Mouse (Mus musculus) heart, embryonic 14.5 days (tissue): ENCODE data around the gene Gsap. TPM values are rescaled to one million over a fixed set of nuclear protein-coding genes. Genes with fewer than 3 reads are reported as not detected.

ENCODE experiments used
- ATAC-seq: fragments of 200-750 bp; cut with Nextera tagmentation; 2 replicates; pipeline ENCODE4 v1.8.0; 2017; ENCODE audit warnings: low read depth, moderate TSS enrichment; ENCODE audit not compliant: insufficient number of reproducible peaks, insufficient read depth, low FRiP score
- H3K27ac ChIP-seq, 2 experiments: fragments of 200-500 bp in 1 of 2; fragments of 300-500 bp in 1 of 2; sonication (generic) in 1 of 2; replicated peaks in 1 of 2; 2 replicates each; pipeline ENCODE4 v1.5.1; 2012 to 2014; ENCODE audit warnings: low read depth in 2 of 2, low read length in 2 of 2, control low read depth in 1 of 2, mild to moderate bottlenecking in 1 of 2, mixed read lengths in 1 of 2; ENCODE audit not compliant: control insufficient read depth in 1 of 2, insufficient read depth in 1 of 2
- H3K27me3 ChIP-seq: fragments of 300-500 bp; sonication (generic); 2 replicates; pipeline ENCODE4 v1.6.1; 2014; ENCODE audit warnings: mild to moderate bottlenecking, low read length, control low read depth; ENCODE audit not compliant: control insufficient read depth, insufficient read depth
- H3K36me3 ChIP-seq: fragments of 300-500 bp; sonication (generic); 2 replicates; pipeline ENCODE4 v1.6.1; 2014; ENCODE audit warnings: mild to moderate bottlenecking, control low read depth, low read length, mixed read lengths; ENCODE audit not compliant: control insufficient read depth, insufficient read depth
- H3K4me1 ChIP-seq, 2 experiments: fragments of 200-500 bp in 1 of 2; fragments of 300-500 bp in 1 of 2; sonication (generic) in 1 of 2; 2 replicates each; pipeline ENCODE4 v1.6.1; 2012 to 2014; ENCODE audit warnings: low read length in 2 of 2, control low read depth in 1 of 2, mixed read lengths in 1 of 2; ENCODE audit not compliant: control insufficient read depth in 2 of 2, insufficient read depth in 2 of 2
- H3K4me2 ChIP-seq: fragments of 300-500 bp; sonication (generic); 2 replicates; pipeline ENCODE4 v1.6.1; 2014; ENCODE audit warnings: mild to moderate bottlenecking, low read length
- H3K4me3 ChIP-seq, 2 experiments: fragments of 200-500 bp in 1 of 2; fragments of 300-500 bp in 1 of 2; sonication (generic) in 1 of 2; 2 replicates each; pipeline ENCODE4 v1.5.1; 2012 to 2014; ENCODE audit warnings: low read length in 2 of 2, mild to moderate bottlenecking in 2 of 2, control low read depth in 1 of 2, low read depth in 1 of 2, moderate library complexity in 1 of 2; ENCODE audit not compliant: control insufficient read depth in 1 of 2, insufficient read depth in 1 of 2
- H3K9ac ChIP-seq: fragments of 300-500 bp; sonication (generic); 2 replicates; pipeline ENCODE4 v1.6.1; 2014; ENCODE audit warnings: mild to moderate bottlenecking, low read length
- H3K9me3 ChIP-seq: fragments of 300-500 bp; sonication (generic); 2 replicates; pipeline ENCODE4 v1.6.1; 2016; ENCODE audit warnings: low read length, control low read depth; ENCODE audit not compliant: control insufficient read depth
- WGBS: fragments of 180-500 bp; shearing (Covaris S2); extraction: QIAGEN DNeasy Blood & Tissue Kit; methylation state at CpG from one replicate; pipeline ENCODE4 v1.1.7; 2014; 5-methylcytosine and 5-hydroxymethylcytosine counted together
- polyA plus RNA-seq: library from polyadenylated mRNA; unstranded; fragments of >200 nt; fragmentation: Nextera tagmentation; extraction: Ambion mirVana; gene quantifications from 2 replicates; pipeline ENCODE4 v1.2.1, GENCODE M21; 2014

The Gsap gene
- polyA plus RNA-seq, 1 experiment from 2014 or later = 2.3 TPM

DNA sequence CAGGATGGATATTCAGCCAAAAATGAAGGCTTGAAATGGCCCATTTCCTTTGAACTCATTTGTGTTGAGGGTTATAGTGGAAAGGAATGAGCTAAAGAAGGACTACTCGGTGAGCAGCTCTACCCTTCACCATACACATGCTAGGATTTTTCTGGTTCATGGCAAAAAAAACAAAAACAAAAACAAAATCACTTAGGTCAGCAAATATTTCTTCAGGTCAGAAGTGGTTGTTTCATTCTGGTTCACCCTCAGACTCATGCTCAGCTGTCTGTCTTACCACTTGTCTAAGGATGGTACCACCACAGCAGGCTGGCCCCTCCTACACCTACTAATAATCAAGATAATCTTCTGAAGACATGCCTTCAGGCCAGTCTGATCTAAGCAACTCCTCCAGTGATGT lies 16.2 kb upstream of the Gsap start:
- no peaks in the 10 kb centered on the region for H3K36me3 ChIP-seq
- H3K27ac ChIP-seq = peak overlapping the region; percentile 22 to 24; a peak in 1 of 4 replicates
- no peaks in the 10 kb centered on the region for H3K9me3 ChIP-seq
- ATAC-seq = no peak
- H3K4me1 ChIP-seq = no peaks in the 10 kb centered on the region
- 80% methylated on average over 1 of the region's 1 CpGs for WGBS
- H3K4me2 ChIP-seq = no peak overlapping the region
- H3K4me3 ChIP-seq = no peak overlapping the region
- no peaks in the 10 kb centered on the region for H3K27me3 ChIP-seq
- no peak overlapping the region for H3K9ac ChIP-seq

DNA sequence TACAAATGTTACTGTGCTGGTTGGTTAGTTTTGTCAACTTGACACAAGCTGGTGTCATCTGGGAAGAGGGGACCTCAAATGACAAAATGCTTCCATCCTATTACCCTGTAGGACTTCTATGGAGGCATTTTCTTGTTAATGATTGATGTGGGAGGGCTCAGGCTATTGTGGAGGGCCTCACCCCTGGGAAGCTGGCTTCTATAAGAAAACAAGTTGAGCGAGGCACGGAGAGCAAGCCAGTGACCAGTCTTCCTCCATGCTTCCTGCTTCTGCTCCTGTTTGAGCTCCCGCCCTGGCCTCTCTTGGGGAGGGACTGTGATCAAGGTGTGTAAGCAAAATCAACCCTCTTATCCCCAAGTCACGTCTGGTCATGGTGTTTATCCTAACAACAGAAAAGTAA lies 15.6 kb upstream of the Gsap start:
- Histone ChIP-seq H3K4me2 (no peak overlapping the region), H3K27me3 (no peaks in the 10 kb centered on the region), H3K27ac (peak overlapping the region; percentile 22 to 24; a peak in 3 of 4 replicates), H3K36me3 (no peaks in the 10 kb centered on the region), H3K9ac (no peak overlapping the region), H3K9me3 (no peaks in the 10 kb centered on the region), H3K4me3 (no peak overlapping the region), H3K4me1 (no peaks in the 10 kb centered on the region)
- 46% methylated on average over 4 of the region's 4 CpGs for WGBS
- ATAC-seq = no peak

DNA sequence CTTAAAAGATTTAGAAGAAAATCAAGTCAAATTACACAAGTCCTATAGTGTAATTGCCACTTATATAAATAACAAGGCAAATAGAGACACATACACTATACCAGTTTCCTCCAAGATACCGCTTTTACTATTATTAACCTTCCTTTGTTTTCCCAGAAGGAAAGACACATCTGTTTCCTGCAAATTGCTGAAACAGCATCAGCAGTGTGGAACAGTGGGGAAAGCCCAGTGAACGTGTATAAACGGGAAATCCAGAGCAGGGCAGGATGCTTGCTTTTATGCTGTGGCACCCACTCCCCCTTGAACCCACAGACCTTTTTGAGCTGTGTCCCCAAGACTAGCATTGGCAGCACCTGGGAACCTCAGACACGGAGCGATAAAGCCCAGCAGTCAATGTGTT lies 15.2 kb upstream of the Gsap start:
- 52% methylated on average over 5 of the region's 5 CpGs for WGBS
- ATAC-seq = no peak
- Histone ChIP-seq H3K27me3 (no peaks in the 10 kb centered on the region), H3K27ac (peak overlapping the region; percentile 48 to 59; a peak in 2 of 4 replicates), H3K9ac (no peak overlapping the region), H3K36me3 (no peaks in the 10 kb centered on the region), H3K4me1 (no peaks in the 10 kb centered on the region), H3K9me3 (no peaks in the 10 kb centered on the region), H3K4me2 (no peak overlapping the region), H3K4me3 (no peak overlapping the region)

DNA sequence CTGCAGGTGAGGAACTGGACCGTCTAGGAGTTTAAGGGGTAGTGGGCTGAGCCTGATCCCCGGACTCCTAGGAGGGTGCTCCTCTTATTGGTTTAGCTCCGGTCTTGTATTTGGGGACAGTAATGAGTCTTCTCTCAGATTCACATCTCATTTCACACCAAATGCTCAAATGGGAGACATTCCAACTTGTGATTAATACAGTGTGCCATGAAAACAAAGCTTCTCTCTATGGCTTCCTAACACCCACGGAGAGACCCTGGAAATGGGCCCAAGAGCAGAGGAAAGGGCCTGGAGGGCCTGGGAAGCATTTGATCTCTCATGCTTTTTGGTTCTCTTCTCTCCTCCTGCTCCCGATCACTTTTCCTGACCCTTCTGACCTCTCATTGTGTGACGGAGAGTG lies 14.7 kb upstream of the Gsap start:
- H3K9me3 ChIP-seq = no peaks in the 10 kb centered on the region
- H3K4me2 ChIP-seq = no peak overlapping the region
- no peaks in the 10 kb centered on the region for H3K4me1 ChIP-seq
- no peak for ATAC-seq
- H3K36me3 ChIP-seq = no peaks in the 10 kb centered on the region
- 67% methylated on average over 6 of the region's 6 CpGs for WGBS
- H3K27ac ChIP-seq = peak overlapping the region; percentile 48 to 59; a peak in 2 of 4 replicates
- H3K9ac ChIP-seq = no peak overlapping the region
- H3K4me3 ChIP-seq = no peak overlapping the region
- H3K27me3 ChIP-seq = no peaks in the 10 kb centered on the region

DNA sequence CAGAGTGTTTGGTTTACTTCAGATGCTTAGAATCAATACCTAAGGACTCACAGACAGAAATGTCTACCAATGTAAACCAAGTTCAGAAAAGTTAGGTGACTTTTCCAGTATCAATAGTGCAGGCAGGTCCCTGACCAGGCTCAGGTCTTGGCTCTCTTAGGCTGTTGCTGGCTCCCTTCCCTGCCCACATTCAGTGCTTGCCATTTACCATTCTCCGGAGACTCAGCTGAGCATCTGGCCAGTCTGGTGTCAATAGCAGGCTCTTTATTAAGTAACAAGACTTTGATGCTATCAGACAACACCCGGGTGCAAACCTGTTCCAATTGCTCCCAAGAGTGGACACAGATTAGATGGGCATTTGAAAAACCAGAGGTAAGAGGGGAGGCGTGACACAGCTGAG lies 13.7 kb upstream of the Gsap start:
- Histone ChIP-seq H3K4me2 (no peak overlapping the region), H3K27me3 (no peaks in the 10 kb centered on the region), H3K4me3 (no peak overlapping the region), H3K9ac (no peak overlapping the region), H3K36me3 (no peaks in the 10 kb centered on the region), H3K4me1 (no peaks in the 10 kb centered on the region), H3K9me3 (no peaks in the 10 kb centered on the region), H3K27ac (no peak overlapping the region)
- no peak for ATAC-seq
- 69% methylated on average over 3 of the region's 3 CpGs for WGBS

DNA sequence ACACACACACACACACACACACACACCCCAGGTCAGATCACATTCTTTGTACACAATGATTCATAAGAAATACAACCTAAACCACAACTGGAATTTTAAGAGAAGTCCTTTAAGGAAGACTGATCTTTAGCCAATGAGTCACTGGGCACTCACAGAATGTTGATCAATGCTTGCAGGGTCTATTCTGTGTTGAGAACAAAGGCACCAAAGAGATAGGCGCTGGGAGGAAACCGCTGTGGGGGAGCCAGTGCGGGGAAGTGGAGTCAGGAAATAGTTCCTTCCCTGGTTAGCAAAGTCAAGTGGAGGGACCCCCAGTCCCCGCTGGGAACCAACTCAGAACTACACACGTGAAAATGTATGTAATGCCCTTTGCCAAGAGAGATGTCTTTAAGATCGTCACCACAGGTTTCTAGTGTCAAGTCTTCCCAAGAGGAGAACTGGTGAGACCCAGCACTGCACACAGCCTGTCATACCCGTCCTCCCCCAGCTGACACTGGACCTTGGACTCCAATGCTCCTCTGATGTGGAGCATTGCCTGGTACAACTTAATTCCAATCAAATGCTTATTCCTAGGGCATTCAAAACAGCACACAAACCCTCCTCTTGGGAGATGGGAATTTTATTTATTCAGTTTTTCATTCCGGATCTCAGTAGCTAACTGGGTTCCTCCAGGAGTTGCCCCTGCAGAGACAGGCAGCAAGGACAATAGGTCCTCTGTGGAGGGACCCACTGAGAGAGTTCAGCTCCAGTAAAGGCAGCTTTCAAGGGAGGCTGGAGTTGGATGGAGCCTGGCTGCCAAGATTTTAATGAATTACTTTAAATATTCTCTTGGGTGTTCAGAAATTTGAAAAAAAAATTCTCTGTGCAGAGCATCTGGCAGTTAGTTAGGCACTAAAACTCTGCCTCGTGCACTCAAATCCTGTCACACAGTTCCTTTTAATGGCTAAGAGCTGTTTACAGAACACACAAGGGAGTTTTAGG lies 10.6 kb upstream of the Gsap start:
- no peak for ATAC-seq

DNA sequence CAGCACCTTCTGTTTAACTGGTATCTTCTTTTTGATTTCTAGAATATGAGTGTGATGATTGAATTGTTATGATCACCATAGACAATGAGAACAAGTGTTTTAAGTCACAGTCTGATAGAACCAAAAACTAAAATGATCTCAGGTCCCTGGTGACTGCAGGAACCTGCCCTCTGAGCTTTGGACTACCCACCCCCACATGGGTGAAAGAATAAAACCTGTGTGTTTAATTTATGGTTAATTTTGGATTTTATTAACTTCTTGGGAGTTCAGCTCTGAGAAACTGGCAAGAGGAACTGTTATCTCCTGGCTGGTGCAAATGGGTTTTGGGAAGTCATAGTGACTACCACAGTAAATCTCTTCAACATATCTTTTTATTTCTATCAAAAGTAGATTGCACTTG lies 6.6 kb upstream of the Gsap start:
- H3K27ac ChIP-seq = no peak overlapping the region
- no peak overlapping the region for H3K4me2 ChIP-seq
- peaks cover 6% of the 10 kb centered on the region; the same call in 1 of the 2 replicates for H3K9me3 ChIP-seq
- H3K36me3 ChIP-seq = no peaks in the 10 kb centered on the region
- ATAC-seq = no peak
- H3K4me1 ChIP-seq = no peaks in the 10 kb centered on the region
- H3K9ac ChIP-seq = no peak overlapping the region
- H3K4me3 ChIP-seq = no peak overlapping the region
- no peaks in the 10 kb centered on the region for H3K27me3 ChIP-seq

More for the DNA sequence above, 10.6 kb upstream of the Gsap start:
- Histone ChIP-seq H3K4me2 (no peak overlapping the region), H3K27ac (peak overlapping the region in 1 of 2 experiments; percentile 4; a peak in 1 of 4 replicates), H3K4me1 (no peaks in the 10 kb centered on the region), H3K36me3 (no peaks in the 10 kb centered on the region), H3K4me3 (no peak overlapping the region), H3K9ac (no peak overlapping the region), H3K9me3 (peaks cover 6% of the 10 kb centered on the region; the same call in 1 of the 2 replicates), H3K27me3 (no peaks in the 10 kb centered on the region)
- 38% methylated on average over 9 of the region's 9 CpGs for WGBS
